Mouse (Mus musculus) liver, embryonic 14.5 days (tissue): ENCODE results near the gene Kmo.

ENCODE experiments used
- CTCF ChIP-seq: IDR thresholded peaks from 2 replicates; pipeline ENCODE4 v1.5.1; 2016; ENCODE audit warnings: antibody characterized with exemption, low read depth, control low read depth
- EP300 ChIP-seq: IDR thresholded peaks from 2 replicates; pipeline ENCODE4 v1.6.1; 2016; ENCODE audit warnings: antibody characterized with exemption, low read depth

- TF ChIP-seq CTCF (no peak), EP300 (no peak)
Observed at GRCm38 (mm10) chr1:175637677-175638076, 17.5 kb downstream of the Kmo start.
